Mouse (Mus musculus) gastrocnemius, adult 8-10 months (tissue): ENCODE results near the gene Cldn11. TPM values are rescaled to one million over a fixed set of nuclear protein-coding genes. Genes with fewer than 3 reads are reported as not detected.

Experiments
- DNase-seq, 2 experiments: peaks; one replicate each; pipeline ENCODE4 v3.0.0; 2022; ENCODE audit warnings: low spot score in 2 of 2
- total RNA-seq, 4 experiments: library from RNA; stranded (reverse); gene quantifications; 2 replicates each; pipeline ENCODE4 v1.2.4; 2022

The Cldn11 gene
- total RNA-seq, 4 experiments from 2014 or later: 0.34 to 0.54 TPM; not detected in 2

- DNase-seq: no peak
Observed at GRCm38 (mm10) chr3:31157776-31158175, 8.1 kb downstream of the Cldn11 start.

- no peak for DNase-seq
Observed at GRCm38 (mm10) chr3:31160046-31160445, 10.3 kb downstream of the Cldn11 start.

- DNase-seq: no peak
Observed at GRCm38 (mm10) chr3:31161336-31161735, 11.6 kb downstream of the Cldn11 start.

GRCm38 (mm10) chr3:31162860-31163259 lies 13.1 kb downstream of the Cldn11 start:
- DNase-seq: no peak

GRCm38 (mm10) chr3:31165803-31166202 lies 16.1 kb downstream of the Cldn11 start:
- DNase-seq: no peak

- no peak for DNase-seq
Observed at GRCm38 (mm10) chr3:31166365-31166871, 16.7 kb downstream of the Cldn11 start.

GRCm38 (mm10) chr3:31190342-31190741 lies 40.6 kb downstream of the Cldn11 start:
- no peak for DNase-seq

- DNase-seq: no peak
Observed at GRCm38 (mm10) chr3:31191402-31191801, 41.7 kb downstream of the Cldn11 start.

GRCm38 (mm10) chr3:31199162-31199877 lies 49.6 kb downstream of the Cldn11 start:
- no peak for DNase-seq

- DNase-seq: no peak
Observed at GRCm38 (mm10) chr3:31203947-31204346, 54.2 kb downstream of the Cldn11 start.

GRCm38 (mm10) chr3:31205167-31205566 lies 55.4 kb downstream of the Cldn11 start:
- DNase-seq: no peak

GRCm38 (mm10) chr3:31208046-31208445 lies 58.3 kb downstream of the Cldn11 start:
- DNase-seq: no peak

GRCm38 (mm10) chr3:31208458-31208994 lies 58.8 kb downstream of the Cldn11 start:
- no peak for DNase-seq

GRCm38 (mm10) chr3:31209001-31209400 lies 59.3 kb downstream of the Cldn11 start:
- DNase-seq: peak in 1 of 2 experiments; percentile 10

GRCm38 (mm10) chr3:31212205-31213038 lies 62.7 kb downstream of the Cldn11 start:
- DNase-seq: no peak

- DNase-seq: no peak
Observed at GRCm38 (mm10) chr3:31213802-31214201, 64.1 kb downstream of the Cldn11 start.

Other genes starting within 250 kb of the Cldn11 start
- gene Phc3, start 180.5 kb upstream of the Cldn11 start, total RNA-seq: 10 to 100 TPM; 10.8 to 13.1 (median 11.9) TPM
- 1 to 10 TPM; 1.9 to 4.3 (median 3.3) TPM for gene Prkci, start 154.2 kb upstream of the Cldn11 start, total RNA-seq
- gene Skil, start 54.9 kb upstream of the Cldn11 start, total RNA-seq: 10 to 100 TPM in 1 of 4 experiments, 1 to 10 TPM in 3; 8.6 to 12.2 (median 8.9) TPM
- gene Slc7a14, start 160.5 kb downstream of the Cldn11 start, total RNA-seq: under 1 TPM in 3 of 4 experiments, not detected in 1; 0.02 to 0.05 (median 0.05) TPM